Mouse (Mus musculus) lung, adult 2 months (tissue): ENCODE data around the gene Prss57. TPM values are rescaled to one million over a fixed set of nuclear protein-coding genes. Genes with fewer than 3 reads are reported as not detected.

Experiments
- DNase-seq: peaks from one replicate; pipeline ENCODE4 v3.0.0; 2022
- H3K4me1 ChIP-seq: fragments of 200-500 bp; 2 replicates; pipeline ENCODE4 v1.6.1; 2011; ENCODE audit warnings: low read length; ENCODE audit not compliant: control insufficient read depth, insufficient read depth
- H3K4me3 ChIP-seq: fragments of 200-500 bp; replicated peaks from 2 replicates; pipeline ENCODE3; 2011; ENCODE audit warnings: low read depth, mild to moderate bottlenecking, control low read depth, low read length; ENCODE audit errors: extremely low read depth
- CTCF ChIP-seq: fragments of 200-500 bp; IDR thresholded peaks from 2 replicates; pipeline ENCODE4 v1.5.1; 2011; ENCODE audit warnings: mild to moderate bottlenecking, low read length, control low read depth; ENCODE audit not compliant: insufficient read depth
- POLR2A ChIP-seq: fragments of 200-500 bp; IDR thresholded peaks from 2 replicates; pipeline ENCODE4 v1.6.1; 2011; ENCODE audit warnings: low read depth, mild to moderate bottlenecking, control low read depth, low read length, borderline replicate concordance; ENCODE audit errors: extremely low read depth
- WGBS: fragments of 180-500 bp; shearing (Covaris S2); methylation state at CpG from one replicate; pipeline ENCODE4 v1.1.7; 2018; 5-methylcytosine and 5-hydroxymethylcytosine counted together
- polyA plus RNA-seq: library from polyadenylated mRNA; depleted of rRNA; stranded (reverse); fragments of >200 nt; gene quantifications from 2 replicates; pipeline ENCODE4 v1.2.3, GENCODE M21; 2012

Prss57 gene
- polyA plus RNA-seq, 1 experiment: 0.20 TPM

- WGBS: 80% methylated on average over 11 of the region's 11 CpGs
- no peak for DNase-seq
- Histone ChIP-seq H3K4me1 (peaks cover 6% of the 10 kb centered on the region), H3K4me3 (no peak overlapping the region)
- TF ChIP-seq CTCF (no peak), POLR2A (no peak)
Observed at GRCm38 (mm10) chr10:79800508-79800907, 9.7 kb upstream of the Prss57 start.

- Histone ChIP-seq H3K4me3 (no peak overlapping the region), H3K4me1 (peaks cover 8% of the 10 kb centered on the region)
- WGBS: 79% methylated on average over 12 of the region's 12 CpGs
- TF ChIP-seq POLR2A: no peak
- no peak for DNase-seq
Observed at GRCm38 (mm10) chr10:79798289-79798928, 7.6 kb upstream of the Prss57 start.

GRCm38 (mm10) chr10:79797326-79797725 lies 6.6 kb upstream of the Prss57 start:
- peaks cover 4% of the 10 kb centered on the region; the same call in 1 of the 2 replicates for H3K4me1 ChIP-seq
- WGBS: 49% methylated on average over 15 of the region's 15 CpGs
- TF ChIP-seq CTCF: no peak
- no peak for TF ChIP-seq POLR2A
- no peak for DNase-seq
- no peak overlapping the region for H3K4me3 ChIP-seq

GRCm38 (mm10) chr10:79795905-79796304 lies 5.1 kb upstream of the Prss57 start:
- DNase-seq: no peak
- 95% methylated on average over 3 of the region's 3 CpGs for WGBS
- TF ChIP-seq CTCF (no peak), POLR2A (no peak)
- Histone ChIP-seq H3K4me3 (no peak overlapping the region), H3K4me1 (peaks cover 3% of the 10 kb centered on the region; the same call in 1 of the 2 replicates)

GRCm38 (mm10) chr10:79794491-79794931 lies 3.8 kb upstream of the Prss57 start:
- Histone ChIP-seq H3K4me1 (peaks cover 3% of the 10 kb centered on the region; the same call in 1 of the 2 replicates), H3K4me3 (peak overlapping the region; percentile 74)
- TF ChIP-seq POLR2A (peak; percentile 78; the same call in 1 of the 2 replicates), CTCF (no peak)
- peak; percentile 56 for DNase-seq
- WGBS: 16% methylated on average over 10 of the region's 10 CpGs

- Histone ChIP-seq H3K4me3 (peak overlapping the region; percentile 74), H3K4me1 (peaks cover 3% of the 10 kb centered on the region; the same call in 1 of the 2 replicates)
- TF ChIP-seq POLR2A: no peak
- no peak for TF ChIP-seq CTCF
- DNase-seq: peak; percentile 34
- WGBS: 7% methylated on average over 38 of the region's 38 CpGs
Observed at GRCm38 (mm10) chr10:79793738-79794490, 3.2 kb upstream of the Prss57 start.

- peaks cover 3% of the 10 kb centered on the region; the same call in 1 of the 2 replicates for H3K4me1 ChIP-seq
- TF ChIP-seq POLR2A (no peak), CTCF (peak; percentile 62)
- DNase-seq: peak; percentile 81
- 5% methylated on average over 51 of the region's 51 CpGs for WGBS
- H3K4me3 ChIP-seq: peak within 1 kb of the TSS; percentile 74
Observed at GRCm38 (mm10) chr10:79793051-79793737, 2.4 kb upstream of the Prss57 start, which contains the start of gene Palm. Gene Palm, plus strand, starts transcription at chr10:79793572.

GRCm38 (mm10) chr10:79792339-79793040 lies 1.7 kb upstream of the Prss57 start:
- no peak for DNase-seq
- TF ChIP-seq CTCF: no peak
- no peak for TF ChIP-seq POLR2A
- 74% methylated on average over 5 of the region's 5 CpGs for WGBS
- Histone ChIP-seq H3K4me1 (peaks cover 3% of the 10 kb centered on the region; the same call in 1 of the 2 replicates), H3K4me3 (no peak overlapping the region)

- 57% methylated on average over 2 of the region's 2 CpGs for WGBS
- H3K4me3 ChIP-seq: no peak overlapping the region
- TF ChIP-seq CTCF (no peak), POLR2A (no peak)
- H3K4me1 ChIP-seq: no peaks in the 10 kb centered on the region
- no peak for DNase-seq
Observed at GRCm38 (mm10) chr10:79789581-79789980, 1.2 kb downstream of the Prss57 start.
